Mouse (Mus musculus) cortical plate, adult 2 months (tissue): ENCODE measurements around the gene Mme.

Source experiments
- CTCF ChIP-seq: fragments of 200-500 bp; IDR thresholded peaks from 2 replicates; pipeline ENCODE4 v1.5.1; 2011; ENCODE audit warnings: mild to moderate bottlenecking, control low read depth, low read length; ENCODE audit not compliant: insufficient read depth; ENCODE audit errors: extremely low read depth
- POLR2A ChIP-seq: fragments of 200-500 bp; IDR thresholded peaks from 2 replicates; pipeline ENCODE4 v1.6.1; 2011; ENCODE audit warnings: mild to moderate bottlenecking, low read length, control low read depth; ENCODE audit not compliant: insufficient read depth; ENCODE audit errors: extremely low read depth

- TF ChIP-seq CTCF (no peak), POLR2A (no peak)
Observed at GRCm38 (mm10) chr3:63384989-63385388, 143.7 kb downstream of the Mme start.
